Mouse (Mus musculus) limb, embryonic 14.5 days (tissue): ENCODE data around the gene Shb. TPM values are rescaled to one million over a fixed set of nuclear protein-coding genes. Genes with fewer than 3 reads are reported as not detected.

Experiments
- ATAC-seq: fragments of 200-750 bp; cut with Nextera tagmentation; 2 replicates; pipeline ENCODE4 v1.8.0; 2017; ENCODE audit warnings: low read depth, moderate number of reproducible peaks, moderate TSS enrichment; ENCODE audit not compliant: low FRiP score
- DNase-seq: peaks from one replicate; pipeline ENCODE4 v3.0.0-alpha.2; 2015; ENCODE audit warnings: low spot score
- H3K27ac ChIP-seq: fragments of 300-500 bp; sonication (generic); replicated peaks from 2 replicates; pipeline ENCODE4 v1.5.1; 2014; ENCODE audit warnings: low read depth, mild to moderate bottlenecking, low read length, moderate library complexity, mixed read lengths
- H3K27me3 ChIP-seq: fragments of 300-500 bp; sonication (generic); 2 replicates; pipeline ENCODE4 v1.6.1; 2014; ENCODE audit warnings: low read length, mixed read lengths; ENCODE audit not compliant: control insufficient read depth, insufficient read depth
- H3K36me3 ChIP-seq: fragments of 300-500 bp; sonication (generic); 2 replicates; pipeline ENCODE4 v1.6.1; 2014; ENCODE audit warnings: mild to moderate bottlenecking, low read length, moderate library complexity, mixed read lengths; ENCODE audit not compliant: control insufficient read depth, insufficient read depth
- H3K4me1 ChIP-seq: fragments of 300-500 bp; sonication (generic); 2 replicates; pipeline ENCODE4 v1.6.1; 2014; ENCODE audit warnings: antibody characterized with exemption, low read length, mixed read lengths; ENCODE audit not compliant: control insufficient read depth, insufficient read depth
- H3K4me2 ChIP-seq: fragments of 300-500 bp; sonication (generic); replicated peaks from 2 replicates; pipeline ENCODE4 v1.6.1; 2014; ENCODE audit warnings: low read depth, mild to moderate bottlenecking, low read length, moderate library complexity; ENCODE audit not compliant: severe bottlenecking
- H3K4me3 ChIP-seq: fragments of 300-500 bp; sonication (generic); replicated peaks from 2 replicates; pipeline ENCODE4 v1.5.1; 2014; ENCODE audit warnings: low read length
- H3K9ac ChIP-seq: fragments of 300-500 bp; sonication (generic); 2 replicates; pipeline ENCODE4 v1.6.1; 2014; ENCODE audit warnings: mild to moderate bottlenecking, low read depth, low read length, moderate library complexity; ENCODE audit not compliant: severe bottlenecking
- H3K9me3 ChIP-seq: fragments of 300-500 bp; sonication (generic); 2 replicates; pipeline ENCODE4 v1.6.1; 2016; ENCODE audit warnings: low read length; ENCODE audit not compliant: control insufficient read depth
- POLR2A ChIP-seq: fragments of 200-500 bp; IDR thresholded peaks from 2 replicates; pipeline ENCODE4 v1.8.0; 2012; ENCODE audit warnings: inconsistent platforms, mild to moderate bottlenecking, moderate library complexity, borderline replicate concordance; ENCODE audit not compliant: insufficient read depth, insufficient read length; ENCODE audit errors: extremely low read depth
- WGBS: fragments of 180-500 bp; shearing (Covaris S2); extraction: QIAGEN DNeasy Blood & Tissue Kit; methylation state at CpG from one replicate; pipeline ENCODE4 v1.1.7; 2014; 5-methylcytosine and 5-hydroxymethylcytosine counted together
- polyA plus RNA-seq, 2 experiments: library from polyadenylated mRNA; depleted of rRNA in 1 of 2; stranded (reverse) in 1 of 2; unstranded in 1 of 2; fragments of >200 nt; fragmentation: Nextera tagmentation in 1 of 2; extraction: Ambion mirVana in 1 of 2; gene quantifications; 2 replicates each; pipeline versions ENCODE4 v1.2.1 to v1.2.3; 2012 to 2014

Shb gene
- polyA plus RNA-seq, 2 experiments: 10.6 to 19.0 TPM

GRCm38 (mm10) chr4:45489141-45490035 is 42.9 kb downstream of the Shb start:
- Histone ChIP-seq H3K4me3 (no peak overlapping the region), H3K36me3 (0 out of 2 replicates have a peak, but pooled peaks cover 3% of the 10 kb centered on the region), H3K4me1 (peaks cover 61% of the 10 kb centered on the region), H3K9me3 (no peaks in the 10 kb centered on the region), H3K27me3 (no peaks in the 10 kb centered on the region), H3K9ac (no peak overlapping the region), H3K4me2 (peak overlapping the region; percentile 11; the same call in 1 of the 2 replicates), H3K27ac (peak overlapping the region; percentile 61; the same call in 1 of the 2 replicates)
- ATAC-seq: peak; percentile 60
- no peak for TF ChIP-seq POLR2A
- DNase-seq: peak; percentile 68
- WGBS: 21% methylated on average over 18 of the region's 18 CpGs

- H3K4me2 ChIP-seq: no peak overlapping the region
- no peak for ATAC-seq
- no peak for DNase-seq
These were observed 44.6 kb downstream of the Shb start for GRCm38 (mm10) chr4:45487681-45488081.

GRCm38 (mm10) chr4:45485024-45485423 is 47.2 kb downstream of the Shb start:
- TF ChIP-seq POLR2A: no peak
- H3K9ac ChIP-seq: no peak overlapping the region
- whole genome bisulfite sequencing: 67% methylated on average over 5 of the region's 5 CpGs
- 0 out of 2 replicates have a peak, but pooled peaks cover 3% of the 10 kb centered on the region for H3K36me3 ChIP-seq
- no peak overlapping the region for H3K27ac ChIP-seq
- ATAC-seq (no peak), DNase-seq (no peak)
- no peak overlapping the region for H3K4me3 ChIP-seq
- H3K27me3 ChIP-seq: no peaks in the 10 kb centered on the region
- no peaks in the 10 kb centered on the region for H3K9me3 ChIP-seq
- H3K4me2 ChIP-seq: no peak overlapping the region
- H3K4me1 ChIP-seq: peaks cover 30% of the 10 kb centered on the region

More at GRCm38 (mm10) chr4:45487681-45488081, 44.6 kb downstream of the Shb start:
- Histone ChIP-seq H3K27me3 (no peaks in the 10 kb centered on the region), H3K9me3 (no peaks in the 10 kb centered on the region), H3K27ac (no peak overlapping the region), H3K4me1 (peaks cover 49% of the 10 kb centered on the region), H3K36me3 (0 out of 2 replicates have a peak, but pooled peaks cover 3% of the 10 kb centered on the region), H3K9ac (no peak overlapping the region), H3K4me3 (no peak overlapping the region)
- WGBS: 52% methylated on average over 6 of the region's 6 CpGs
- TF ChIP-seq POLR2A: no peak

- DNase-seq (no peak), ATAC-seq (no peak)
- Histone ChIP-seq H3K4me1 (peaks cover 27% of the 10 kb centered on the region), H3K9me3 (no peaks in the 10 kb centered on the region), H3K36me3 (0 out of 2 replicates have a peak, but pooled peaks cover under 1% of the 10 kb centered on the region), H3K4me3 (no peak overlapping the region), H3K4me2 (no peak overlapping the region), H3K27ac (no peak overlapping the region), H3K9ac (no peak overlapping the region), H3K27me3 (no peaks in the 10 kb centered on the region)
- 57% methylated on average over 8 of the region's 8 CpGs for WGBS
- no peak for TF ChIP-seq POLR2A
These were observed 48.7 kb downstream of the Shb start for GRCm38 (mm10) chr4:45483271-45484245.

- no peaks in the 10 kb centered on the region for H3K27me3 ChIP-seq
- H3K4me3 ChIP-seq: no peak overlapping the region
- no peaks in the 10 kb centered on the region for H3K9me3 ChIP-seq
- no peaks in the 10 kb centered on the region for H3K36me3 ChIP-seq
- WGBS: 78% methylated on average over 13 of the region's 13 CpGs
- no peak overlapping the region for H3K9ac ChIP-seq
- no peak for TF ChIP-seq POLR2A
- H3K27ac ChIP-seq: no peak overlapping the region
- no peak overlapping the region for H3K4me2 ChIP-seq
- ATAC-seq (no peak), DNase-seq (no peak)
- H3K4me1 ChIP-seq: peaks cover 36% of the 10 kb centered on the region
These were observed 50.0 kb downstream of the Shb start for GRCm38 (mm10) chr4:45482271-45482670.
